18 mouse cellular contexts compared by ENCODE assay signal in genomic region chr14:101593340-101593739, GRCm38 (mm10).
"Had no signal": no experiment of that assay in that cellular context is flagged by ENCODE, and none has a peak within 500 bp of the region (broad histone marks: within the 10 kb centered on the region; RNA-seq: fewer than 3 reads in every experiment).

No protein-coding gene starts in this region.

- H3K9me3 ChIP-seq: midbrain, embryonic 12.5 days; neural tube, embryonic 13.5 days; neural tube, embryonic 15.5 days had no signal

- H3K4me3 ChIP-seq: midbrain, embryonic 10.5 days; midbrain, embryonic 12.5 days; myocyte; neural tube, embryonic 13.5 days; neural tube, embryonic 15.5 days had no signal

- ATAC-seq: midbrain, embryonic 16.5 days had no signal

- H3K27ac ChIP-seq: midbrain, embryonic 10.5 days; midbrain, embryonic 12.5 days; neural tube, embryonic 13.5 days; neural tube, embryonic 15.5 days had no signal

- H3K9ac ChIP-seq: lung, embryonic 14.5 days; midbrain, embryonic 12.5 days; neural tube, embryonic 13.5 days; neural tube, embryonic 15.5 days had no signal

- DNase-seq: lung, embryonic 14.5 days; lung, postnatal 10 days; lung, postnatal 4 days; midbrain, embryonic 14.5 days; retina, postnatal 1 day; right cerebral cortex, adult 18-20 months; right cerebral cortex, postnatal 25 days; right cerebral cortex, postnatal 4 days; spleen, adult 18-20 months; thymus, adult 18-20 months; thymus, postnatal 14 days; thymus, postnatal 36 days had no signal

- H3K36me3 ChIP-seq: midbrain, embryonic 10.5 days; midbrain, embryonic 12.5 days; neural tube, embryonic 13.5 days; neural tube, embryonic 15.5 days had no signal

- H3K4me2 ChIP-seq: lung, embryonic 14.5 days; midbrain, embryonic 12.5 days; neural tube, embryonic 13.5 days; neural tube, embryonic 15.5 days had no signal

- H3K27me3 ChIP-seq: midbrain, embryonic 12.5 days; neural tube, embryonic 13.5 days; neural tube, embryonic 15.5 days had no signal

- H3K4me1 ChIP-seq: midbrain, embryonic 12.5 days; neural tube, embryonic 13.5 days; neural tube, embryonic 15.5 days had no signal
